Mouse (Mus musculus): Measurements from ENCODE around the gene Tcl1.
"Not testable (repeated sequence)": the region's sequence is repeated elsewhere in the genome, so short reads cannot be mapped to it uniquely, and the experiment has no call there.

Gene Tcl1

GRCm38 (mm10) chr12:105222601-105223319 is at the start of gene Tcl1:
Gene Tcl1, minus strand, starts transcription at chr12:105222793.
- DNase-seq (ENCODE audit: extremely low read depth, insufficient read length, low spot score) = no peak

DNA sequence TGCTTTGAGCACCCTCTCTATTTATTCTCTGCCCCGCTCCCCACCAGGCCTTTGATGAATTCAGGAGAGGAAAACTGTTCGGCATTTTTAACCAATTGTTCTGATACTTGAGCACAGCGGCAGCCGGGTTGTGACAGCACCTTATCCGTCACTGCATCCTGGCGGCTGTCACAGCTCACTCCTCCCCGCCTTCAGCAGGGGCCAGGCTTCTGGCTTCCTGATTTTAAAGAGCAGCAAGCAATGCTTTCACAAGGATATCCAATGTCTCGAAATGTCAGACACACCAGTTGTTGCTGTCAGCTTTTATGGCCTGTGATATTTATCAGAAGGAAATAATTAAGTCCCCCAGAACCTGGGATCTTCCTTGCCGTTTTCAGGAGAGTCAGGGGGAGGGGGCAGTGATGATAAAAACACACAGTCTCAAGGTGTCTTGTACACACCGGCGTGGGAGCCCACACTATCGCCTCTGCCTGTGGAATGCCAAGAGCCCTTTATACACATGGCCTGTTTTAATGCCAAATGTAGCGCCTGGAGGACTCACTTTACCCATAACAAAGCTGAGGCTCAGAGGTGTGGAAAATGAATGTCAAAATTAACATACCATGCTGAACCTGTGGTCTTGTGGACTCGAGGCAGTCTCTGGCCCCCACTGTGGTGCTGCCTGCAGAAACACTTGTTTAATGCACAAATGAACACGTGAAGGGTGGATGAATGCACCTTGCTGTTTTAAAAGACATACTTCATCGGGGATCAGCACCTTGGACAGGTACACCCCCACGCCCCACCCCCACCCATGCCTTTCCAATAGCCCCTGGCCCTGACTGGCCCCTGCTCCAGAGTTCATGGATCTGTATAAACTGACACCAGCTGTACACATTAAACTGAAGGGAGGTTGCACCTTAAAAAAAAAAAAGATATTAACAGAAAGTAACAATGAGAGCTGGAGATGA is 48.7 kb upstream of the Tcl1 start:
- no peak for DNase-seq (ENCODE audit: extremely low read depth, insufficient read length, low spot score)

- no peak for DNase-seq (ENCODE audit: extremely low read depth, insufficient read length, low spot score)
Measured at GRCm38 (mm10) chr12:105267076-105267475, 44.5 kb upstream of the Tcl1 start.

- no peak for DNase-seq (ENCODE audit: extremely low read depth, insufficient read length, low spot score)
Measured at GRCm38 (mm10) chr12:105266096-105266495, 43.5 kb upstream of the Tcl1 start.

DNA sequence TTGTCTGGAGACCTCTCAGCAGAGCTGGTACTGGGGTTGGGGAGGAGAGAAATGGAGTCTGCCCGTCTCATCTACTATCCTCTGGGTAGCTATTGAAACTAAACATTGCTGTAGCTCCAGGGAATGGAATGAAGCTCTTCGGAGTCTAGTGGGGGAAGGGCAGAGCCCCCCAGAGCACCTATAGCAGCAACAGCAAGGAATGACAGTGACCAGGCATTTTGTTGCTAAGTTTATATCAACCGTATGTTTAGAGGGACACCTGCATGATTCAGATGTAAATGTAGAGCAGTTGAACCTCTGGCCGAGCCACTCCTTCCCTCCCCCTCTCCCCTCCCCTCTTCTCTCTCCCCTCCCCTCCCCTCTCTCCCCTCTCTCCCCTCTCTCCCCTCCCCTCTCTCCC is 36.6 kb upstream of the Tcl1 start:
- DNase-seq (ENCODE audit: extremely low read depth, insufficient read length, low spot score) = no peak

DNA sequence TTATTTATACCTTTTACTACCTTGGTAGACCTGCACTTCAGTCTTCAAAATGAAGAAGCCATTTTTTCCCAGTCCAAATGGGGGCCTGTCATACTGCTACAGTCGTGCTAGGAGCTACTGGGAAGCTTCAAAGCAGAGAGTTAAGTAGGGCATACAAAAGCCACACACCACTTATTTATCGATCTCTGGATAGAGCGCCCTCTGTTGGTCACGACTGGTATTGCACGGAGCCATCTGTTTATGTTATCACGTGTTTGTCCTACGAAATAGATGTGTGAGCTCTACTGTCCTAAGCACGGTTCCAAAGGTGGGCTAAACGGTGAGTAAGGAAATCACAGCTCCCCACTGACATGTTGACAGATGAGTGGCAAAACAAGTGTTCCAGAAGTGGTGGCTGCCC is 36.2 kb upstream of the Tcl1 start:
- DNase-seq (ENCODE audit: extremely low read depth, insufficient read length, low spot score) = no peak

DNA sequence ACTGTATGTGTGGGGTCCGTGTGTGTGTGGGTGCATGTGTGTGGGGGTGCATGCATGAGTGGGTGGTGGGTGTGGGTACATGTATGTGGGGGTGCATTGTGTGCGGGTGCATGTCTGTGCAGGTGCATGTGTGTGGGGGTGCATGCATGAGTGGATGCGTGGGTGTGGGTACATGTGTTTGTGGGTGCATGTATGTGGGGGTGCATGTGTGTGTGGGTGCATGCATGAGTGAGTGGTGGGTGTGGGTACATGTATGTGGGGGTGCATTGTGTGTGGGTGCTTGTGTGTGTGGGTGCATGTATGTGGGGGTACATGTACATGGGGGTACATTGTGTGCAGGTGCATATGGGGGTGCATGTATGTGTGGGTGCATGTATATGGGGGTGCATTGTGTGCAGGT is 31.2 kb upstream of the Tcl1 start:
- no peak for DNase-seq (ENCODE audit: extremely low read depth, insufficient read length, low spot score)

DNA sequence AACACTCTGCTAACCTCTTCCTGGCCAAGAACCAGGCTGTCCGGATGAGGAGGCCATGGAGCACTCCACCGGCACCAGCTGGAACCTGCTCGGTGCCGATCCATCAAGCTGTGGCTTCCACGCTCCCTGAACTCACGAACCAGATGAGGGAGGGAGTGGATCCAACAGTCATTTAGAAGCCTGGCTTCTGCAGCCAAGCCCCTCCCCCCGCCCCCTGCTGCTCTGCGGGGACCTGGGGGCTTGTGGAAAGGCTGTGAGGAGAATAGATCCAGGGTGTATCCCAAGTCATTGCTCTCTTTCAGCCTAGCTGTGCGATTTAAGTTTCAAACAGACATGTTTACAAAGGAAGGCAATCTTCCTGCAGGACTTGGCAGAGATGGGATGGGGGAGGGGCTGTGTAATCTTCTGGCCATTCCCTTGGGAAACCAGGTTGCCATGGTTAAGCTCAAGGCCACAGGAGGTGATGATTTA is 26.2 kb upstream of the Tcl1 start:
- DNase-seq (ENCODE audit: extremely low read depth, insufficient read length, low spot score) = no peak

DNA sequence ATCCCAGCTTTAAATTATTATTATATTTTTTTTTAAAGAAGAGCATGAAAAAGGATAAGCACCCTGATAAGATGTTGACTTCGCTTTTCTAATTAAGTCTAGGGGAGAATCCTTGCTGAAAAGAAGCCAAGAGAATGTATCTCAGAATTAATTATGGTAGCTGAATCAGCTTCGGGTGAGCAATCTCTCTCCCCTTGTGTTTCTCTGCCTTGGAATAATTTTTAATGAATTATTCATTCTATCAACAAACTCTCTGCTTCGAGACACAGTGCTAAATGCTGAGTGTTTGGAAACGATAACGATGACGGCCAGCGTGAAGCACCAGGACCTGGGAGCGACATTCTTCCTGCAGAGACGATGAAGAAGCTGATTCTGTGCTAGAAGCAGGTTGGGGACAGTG is 16.5 kb upstream of the Tcl1 start:
- DNase-seq (ENCODE audit: extremely low read depth, insufficient read length, low spot score) = no peak

GRCm38 (mm10) chr12:105235091-105235490 is 12.5 kb upstream of the Tcl1 start:
- DNase-seq (ENCODE audit: extremely low read depth, insufficient read length, low spot score) = no peak

GRCm38 (mm10) chr12:105234362-105234761 is 11.8 kb upstream of the Tcl1 start:
- no peak for DNase-seq (ENCODE audit: extremely low read depth, insufficient read length, low spot score)

GRCm38 (mm10) chr12:105224621-105225320 is 2.2 kb upstream of the Tcl1 start:
- no peak for DNase-seq (ENCODE audit: extremely low read depth, insufficient read length, low spot score)

- DNase-seq (ENCODE audit: extremely low read depth, insufficient read length, low spot score) = no peak
Measured at GRCm38 (mm10) chr12:105217101-105217760, 5.4 kb downstream of the Tcl1 start.

DNA sequence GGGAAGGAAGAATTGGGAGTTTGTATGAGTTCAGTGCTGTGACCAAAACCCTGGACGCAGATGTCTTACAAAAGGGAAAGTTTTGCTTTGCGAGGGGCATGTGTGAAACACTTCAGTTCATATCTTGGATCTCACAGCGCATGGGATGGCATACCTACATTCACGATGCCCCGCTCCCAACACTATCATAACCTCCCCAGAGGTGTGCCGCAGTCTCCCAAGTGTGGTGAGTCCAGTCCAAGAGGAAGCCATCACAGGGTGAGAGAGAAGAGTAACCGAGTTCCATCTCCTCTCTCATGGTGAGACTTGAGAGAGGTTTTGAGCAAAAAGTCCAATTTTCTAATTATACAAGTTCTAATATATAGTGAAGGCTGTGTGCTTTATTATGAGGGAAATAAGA is 13.4 kb downstream of the Tcl1 start:
- DNase-seq (ENCODE audit: extremely low read depth, insufficient read length, low spot score) = no peak

DNA sequence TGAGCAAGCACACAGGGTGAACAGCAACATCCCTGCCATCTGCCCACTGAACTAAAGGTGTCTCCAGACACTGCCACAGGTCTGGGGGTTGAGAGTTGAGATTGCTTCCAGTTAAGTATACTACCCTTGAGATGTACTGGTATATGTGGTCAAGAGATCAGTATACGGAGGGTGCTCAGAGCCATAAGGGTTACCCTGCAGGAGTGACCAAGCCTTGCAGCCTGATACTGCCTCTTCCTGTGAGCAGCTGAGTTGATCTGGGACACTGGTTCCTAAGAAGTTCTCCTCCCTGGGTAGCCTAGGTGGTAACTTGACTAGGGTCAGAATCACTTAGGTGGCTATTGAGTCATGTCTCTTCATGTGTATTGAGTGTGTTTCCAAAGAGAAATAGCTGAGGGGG is 14.2 kb downstream of the Tcl1 start:
- no peak for DNase-seq (ENCODE audit: extremely low read depth, insufficient read length, low spot score)

DNA sequence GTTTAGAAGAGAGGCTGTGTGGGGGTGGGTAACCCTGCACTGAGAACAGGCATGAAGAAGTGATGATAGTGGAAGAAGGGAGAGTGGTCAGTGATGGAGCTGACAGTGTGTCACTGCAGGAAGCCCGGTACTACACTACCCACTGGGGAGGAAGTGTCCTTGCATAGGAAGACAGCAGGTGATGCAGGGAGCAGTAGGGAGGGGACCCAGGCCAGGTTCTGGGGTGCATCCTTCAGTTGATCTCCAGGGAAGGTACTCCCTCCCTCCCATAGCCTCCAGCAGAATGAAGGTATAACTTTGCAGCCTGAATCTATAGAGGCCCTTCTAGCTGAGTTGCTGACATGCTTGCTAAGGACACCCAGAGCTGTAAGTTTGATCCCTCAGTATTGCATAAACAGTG is 15.5 kb downstream of the Tcl1 start:
- DNase-seq (ENCODE audit: extremely low read depth, insufficient read length, low spot score) = no peak

DNA sequence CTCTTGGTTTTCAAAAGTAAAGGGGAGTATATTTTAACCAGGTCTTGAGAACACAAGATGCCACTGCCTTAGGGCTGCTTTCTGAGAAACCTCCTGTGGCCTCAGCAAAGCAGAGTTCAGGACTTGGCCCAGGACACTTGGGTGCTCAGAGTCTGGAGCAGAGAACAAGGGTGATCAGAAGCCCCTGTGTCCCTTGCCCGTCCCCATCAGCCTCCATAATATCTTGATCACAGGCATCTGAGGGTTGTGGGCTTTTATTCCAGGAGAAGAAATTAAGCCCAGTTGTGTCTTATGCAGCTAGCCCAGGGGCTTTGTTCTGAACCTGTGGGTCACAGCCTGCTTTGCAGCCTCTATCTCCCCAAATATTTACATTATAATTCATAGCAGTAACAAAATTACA is 20.9 kb downstream of the Tcl1 start, which contains the start of gene Tcl1b4:
TSS of gene Tcl1b4 (plus strand) at position 301 of the 400 bp plus-strand sequence.
- DNase-seq (ENCODE audit: extremely low read depth, insufficient read length, low spot score) = not testable (repeated sequence)

- DNase-seq (ENCODE audit: extremely low read depth, insufficient read length, low spot score) = not testable (repeated sequence)
Measured at GRCm38 (mm10) chr12:105199684-105200497, 22.7 kb downstream of the Tcl1 start.

GRCm38 (mm10) chr12:105190743-105191142 is 31.9 kb downstream of the Tcl1 start, which contains the start of gene Tcl1b3:
Gene Tcl1b3, plus strand, starts transcription at chr12:105191043.
- not testable (repeated sequence) for DNase-seq (ENCODE audit: extremely low read depth, insufficient read length, low spot score)

Data from 3134 (cell line).